Mouse (Mus musculus): ENCODE results near the gene Nemp1.
A peak's percentile ranks its signal among the peaks of the same experiment; 100 is the strongest.
"Not testable (repeated sequence)": the region's sequence is repeated elsewhere in the genome, so short reads cannot be mapped to it uniquely, and the experiment has no call there.

Nemp1 gene

DNA sequence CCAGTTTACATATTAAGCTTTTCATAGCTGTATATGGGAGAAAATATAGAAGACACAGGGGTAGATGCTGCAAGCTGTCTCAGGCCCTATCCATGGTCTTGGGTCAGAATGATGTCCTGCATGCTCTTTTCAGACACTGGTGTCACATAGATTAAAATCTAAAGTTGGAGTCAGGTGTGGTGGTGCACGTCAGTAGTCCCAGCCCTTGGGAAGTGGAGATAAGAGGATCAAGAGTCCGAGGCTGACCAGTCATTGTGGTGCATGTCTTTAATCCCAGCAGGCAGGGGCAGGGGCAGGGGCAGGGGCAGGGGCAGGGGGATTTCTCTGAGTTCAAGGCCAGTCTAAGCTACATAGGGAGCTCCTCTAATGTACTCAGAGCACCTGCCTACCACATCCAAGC is 20.9 kb upstream of the Nemp1 start:
- DNase-seq (ENCODE audit: low spot score in 2 of 2), result no peak

DNA sequence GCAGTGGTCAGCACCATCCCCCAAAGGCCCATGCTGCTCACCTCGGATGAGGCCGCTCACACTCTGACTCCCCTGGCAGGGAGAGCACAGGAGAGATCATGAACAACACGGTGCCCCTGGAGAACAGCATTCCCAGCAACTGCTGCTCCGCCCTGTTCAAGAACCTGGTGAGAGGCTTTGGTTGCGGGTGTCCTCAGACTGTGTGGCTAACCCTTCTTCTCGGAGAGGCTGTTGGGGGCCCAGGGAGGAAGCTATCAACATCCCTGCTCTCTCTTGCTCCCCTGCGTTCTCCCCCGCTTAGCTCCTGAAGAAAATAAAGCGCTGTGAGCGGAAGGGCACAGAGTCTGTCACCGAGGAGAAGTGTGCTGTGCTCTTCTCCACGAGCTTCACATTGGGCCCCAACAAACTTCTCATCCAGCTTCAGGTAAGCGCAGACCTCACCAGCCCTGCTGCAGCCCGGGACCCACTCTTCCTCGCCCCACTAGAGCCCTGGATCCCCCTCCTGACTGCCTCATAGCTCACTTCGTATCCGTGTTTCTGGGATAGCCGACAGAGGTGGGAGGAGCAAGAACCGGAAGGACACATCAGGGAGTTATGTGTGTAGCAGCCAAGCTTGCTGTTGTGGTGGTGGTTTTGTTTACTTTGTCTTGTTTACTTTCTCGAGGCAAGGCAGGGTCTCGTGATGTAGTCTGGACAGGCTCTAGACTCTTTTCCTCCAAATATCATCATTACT is 13.6 kb upstream of the Nemp1 start:
- DNase-seq (ENCODE audit: low spot score in 2 of 2), result no peak

DNA sequence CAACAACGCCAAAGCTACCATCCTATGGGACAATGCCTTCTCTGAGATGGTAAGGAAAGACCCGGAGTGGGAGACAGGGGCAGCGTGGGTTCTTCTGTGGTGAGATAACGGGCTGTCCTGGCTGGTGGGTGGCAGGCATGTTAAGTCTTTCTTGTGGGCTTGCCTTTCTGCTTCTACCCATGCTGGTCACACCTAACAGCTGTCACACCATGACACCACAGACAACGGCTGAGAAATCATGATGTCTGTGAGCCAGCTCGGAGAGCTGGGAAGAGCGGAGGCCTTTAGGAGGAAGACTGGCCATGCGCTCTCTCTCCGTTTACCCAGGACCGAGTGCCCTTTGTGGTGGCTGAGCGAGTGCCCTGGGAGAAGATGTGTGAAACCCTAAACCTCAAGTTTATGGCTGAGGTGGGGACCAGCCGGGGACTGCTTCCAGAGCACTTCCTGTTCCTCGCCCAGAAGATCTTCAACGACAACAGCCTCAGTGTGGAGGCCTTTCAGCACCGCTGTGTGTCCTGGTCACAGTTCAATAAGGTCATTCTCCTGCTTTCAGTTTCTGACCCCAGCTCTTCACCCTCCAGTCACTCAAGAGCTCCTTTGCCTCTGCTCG is 11.6 kb upstream of the Nemp1 start:
- no peak for DNase-seq (ENCODE audit: low spot score in 2 of 2)

DNA sequence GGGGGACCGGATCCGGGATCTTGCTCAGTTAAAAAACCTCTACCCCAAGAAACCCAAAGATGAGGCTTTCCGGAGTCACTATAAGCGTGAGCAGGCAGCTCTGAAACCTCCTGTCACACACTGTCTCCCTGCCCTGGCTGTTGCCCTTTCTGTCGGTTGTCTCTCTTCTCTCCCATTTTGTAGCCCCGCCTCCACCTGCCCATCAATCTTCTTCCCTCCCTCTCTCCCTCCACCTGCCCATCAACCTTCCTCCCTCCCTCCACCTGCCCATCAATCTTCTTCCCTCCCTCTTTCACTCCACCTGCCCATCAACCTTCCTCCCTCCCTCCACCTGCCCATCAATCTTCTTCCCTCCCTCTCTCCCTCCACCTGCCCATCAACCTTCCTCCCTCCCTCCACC is 9.1 kb upstream of the Nemp1 start:
- DNase-seq (ENCODE audit: low spot score in 2 of 2), result not testable (repeated sequence)

DNA sequence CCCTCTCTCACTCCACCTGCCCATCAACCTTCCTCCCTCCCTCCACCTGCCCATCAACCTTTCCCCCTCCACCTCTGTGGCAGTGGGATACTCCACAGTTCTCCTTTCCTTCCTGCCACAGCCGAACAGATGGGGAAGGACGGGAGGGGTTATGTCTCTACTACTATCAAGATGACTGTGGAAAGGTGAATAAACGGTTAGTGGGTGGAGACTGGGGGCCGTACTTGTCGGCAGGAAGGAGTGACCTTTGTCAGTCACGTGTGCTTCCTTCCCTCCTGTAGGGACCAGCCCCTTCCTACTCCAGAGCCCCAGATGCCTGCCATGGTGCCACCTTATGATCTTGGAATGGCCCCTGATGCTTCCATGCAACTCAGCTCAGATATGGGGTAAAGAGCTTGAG is 8.6 kb upstream of the Nemp1 start:
- no peak for DNase-seq (ENCODE audit: low spot score in 2 of 2)

DNA sequence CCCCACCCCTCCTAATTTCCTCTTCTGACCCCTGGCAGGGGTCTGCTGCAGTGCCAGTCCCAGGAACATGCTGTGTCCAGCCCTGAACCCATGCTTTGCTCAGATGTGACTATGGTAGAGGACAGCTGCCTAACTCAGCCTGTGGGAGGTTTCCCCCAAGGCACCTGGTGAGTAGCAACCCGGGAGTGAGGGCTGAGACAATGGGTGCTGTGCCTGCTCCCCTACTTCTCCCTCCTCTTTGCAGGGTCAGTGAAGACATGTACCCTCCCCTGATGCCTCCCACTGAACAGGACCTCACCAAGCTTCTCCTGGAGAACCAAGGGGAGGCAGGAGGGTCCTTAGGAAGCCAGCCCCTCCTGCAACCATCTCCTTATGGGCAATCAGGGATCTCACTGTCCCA is 7.2 kb upstream of the Nemp1 start:
- no peak for DNase-seq (ENCODE audit: low spot score in 2 of 2)

DNA sequence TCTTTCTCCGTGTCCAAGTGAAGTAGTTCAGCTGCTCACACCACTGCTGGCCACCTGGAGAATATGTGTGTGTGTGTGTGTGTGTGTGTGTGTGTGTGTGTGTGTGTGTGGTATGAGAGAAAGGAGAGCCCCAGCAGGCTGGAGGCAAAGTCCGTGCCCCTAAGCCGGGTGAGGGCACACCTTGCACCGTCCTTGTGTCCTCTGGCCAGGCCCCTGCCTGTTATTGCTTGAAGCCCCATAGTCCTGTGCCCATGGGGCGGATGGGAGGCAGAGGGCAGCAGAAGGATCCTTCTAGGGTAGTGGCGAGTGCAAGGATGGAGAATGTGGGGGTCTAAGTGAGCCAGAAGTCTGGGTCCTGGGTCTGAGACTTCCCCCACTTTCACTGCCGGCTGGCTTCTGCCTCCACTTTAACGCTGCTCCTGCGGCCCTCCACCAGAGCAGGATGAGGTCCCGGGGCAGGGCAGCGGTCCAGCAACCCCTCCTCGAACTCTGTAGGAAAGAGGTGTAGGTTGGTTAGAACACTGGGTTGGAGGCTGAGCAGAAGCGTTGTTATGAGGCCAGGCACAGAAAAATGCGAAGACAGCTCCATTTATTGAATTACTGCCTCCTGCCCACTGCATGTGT is 5.3 kb upstream of the Nemp1 start:
- no peak for DNase-seq (ENCODE audit: low spot score in 2 of 2)

DNA sequence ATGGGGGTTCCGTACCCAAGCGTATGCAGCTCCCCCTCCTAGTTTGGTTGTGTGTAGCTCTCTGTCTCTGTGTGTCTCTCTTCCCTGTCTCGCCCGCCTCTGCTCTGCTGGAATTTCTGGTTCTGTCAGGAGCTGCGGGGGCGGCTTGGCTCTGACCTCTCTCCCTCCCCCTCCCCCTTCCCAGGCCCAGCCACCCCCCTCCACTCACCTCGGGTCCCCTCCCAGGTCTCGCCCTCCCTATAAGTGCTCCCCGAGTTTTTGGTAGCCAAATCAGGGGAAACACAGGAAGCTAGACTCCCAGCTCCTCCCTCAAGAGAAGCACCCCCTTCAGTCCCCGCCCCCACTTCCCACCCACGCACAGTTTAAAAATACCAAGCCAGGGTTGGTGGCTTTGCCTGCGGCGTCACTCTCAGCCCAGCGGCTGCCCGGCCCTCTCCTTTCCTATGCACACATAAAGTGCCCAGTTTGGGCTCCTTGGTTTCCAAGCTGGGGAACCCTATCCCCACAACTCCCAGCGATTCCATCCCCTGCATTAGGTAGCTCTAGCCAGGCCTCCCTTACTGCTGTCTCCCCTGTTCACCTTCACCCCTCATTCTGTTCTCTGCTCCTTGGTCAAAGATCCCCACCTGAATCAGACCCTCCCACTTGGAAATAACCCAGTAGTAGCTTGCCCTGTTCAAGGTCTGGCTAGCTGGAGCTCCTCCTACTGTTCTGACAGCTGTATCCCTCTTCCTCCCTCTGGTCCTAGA is 4.6 kb upstream of the Nemp1 start:
- DNase-seq (ENCODE audit: low spot score in 2 of 2), result peak; percentile 61 to 66

DNA sequence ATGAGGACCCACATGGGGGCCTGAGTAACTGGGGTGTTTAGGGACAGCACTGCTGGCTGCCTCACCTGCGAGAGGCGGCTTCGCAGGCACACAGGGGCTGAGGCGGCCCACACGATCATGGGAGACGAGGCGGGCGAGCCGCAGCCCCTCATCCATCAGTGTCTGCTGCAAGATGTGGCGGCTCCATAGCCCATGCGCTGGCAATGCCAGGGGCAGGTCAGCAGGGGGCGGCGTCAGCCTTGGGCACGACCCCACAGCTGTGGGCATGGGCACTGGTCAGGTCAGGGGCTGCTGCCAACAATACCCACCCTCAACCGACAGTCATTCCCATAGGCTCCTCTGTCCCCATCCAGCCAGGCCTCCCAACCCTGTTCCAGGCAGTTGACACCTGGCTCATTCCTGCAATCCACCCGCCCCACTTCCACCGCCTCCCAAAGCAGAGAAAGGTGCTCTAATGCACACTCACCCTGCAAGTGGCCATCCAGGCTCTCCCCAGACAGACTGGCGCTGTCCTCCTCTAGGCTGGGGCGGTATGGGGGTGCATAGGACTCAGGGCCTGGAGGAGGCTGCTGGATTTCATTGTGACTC is 3.9 kb upstream of the Nemp1 start:
- no peak for DNase-seq (ENCODE audit: low spot score in 2 of 2)

DNA sequence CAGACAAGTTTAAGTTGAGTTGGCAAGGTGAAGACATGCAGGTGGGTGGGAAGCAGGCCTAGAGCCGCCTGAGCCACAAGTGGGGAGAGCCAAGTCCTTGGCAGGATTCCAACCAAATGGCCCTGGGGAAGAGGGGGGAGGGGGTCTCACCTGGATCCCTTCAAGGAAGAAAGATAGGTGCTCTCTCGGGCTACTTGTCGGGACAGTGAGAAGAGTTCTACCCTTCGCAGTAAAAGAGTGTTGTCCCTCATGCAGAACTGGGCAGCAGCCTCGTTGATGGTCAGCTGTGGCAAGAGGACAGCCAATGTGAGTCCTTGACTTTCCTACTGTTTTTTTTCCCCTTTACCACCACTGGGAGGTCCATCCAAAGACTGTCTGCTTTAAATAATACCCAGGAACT is 3.1 kb upstream of the Nemp1 start:
- no peak for DNase-seq (ENCODE audit: low spot score in 2 of 2)

DNA sequence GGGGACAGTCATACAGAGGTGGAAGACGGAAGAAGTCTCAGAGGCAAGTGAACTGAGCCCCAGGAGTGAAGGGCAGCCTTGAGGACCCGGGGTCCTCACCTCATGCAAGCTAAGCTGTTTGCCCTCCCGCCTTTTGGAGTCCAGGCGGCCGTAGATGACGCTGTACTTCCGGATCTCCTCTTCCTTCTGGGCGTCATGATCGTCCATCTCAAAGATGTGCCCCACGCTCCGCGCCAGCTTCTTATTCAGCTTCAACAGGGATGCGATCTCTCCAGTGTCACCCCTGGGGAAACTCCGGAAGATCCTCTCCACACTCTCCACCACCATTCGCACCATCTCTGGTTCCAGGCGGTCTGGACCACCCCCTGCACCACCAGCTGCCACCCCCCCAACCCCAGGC is 2.5 kb upstream of the Nemp1 start:
- no peak for DNase-seq (ENCODE audit: low spot score in 2 of 2)

DNA sequence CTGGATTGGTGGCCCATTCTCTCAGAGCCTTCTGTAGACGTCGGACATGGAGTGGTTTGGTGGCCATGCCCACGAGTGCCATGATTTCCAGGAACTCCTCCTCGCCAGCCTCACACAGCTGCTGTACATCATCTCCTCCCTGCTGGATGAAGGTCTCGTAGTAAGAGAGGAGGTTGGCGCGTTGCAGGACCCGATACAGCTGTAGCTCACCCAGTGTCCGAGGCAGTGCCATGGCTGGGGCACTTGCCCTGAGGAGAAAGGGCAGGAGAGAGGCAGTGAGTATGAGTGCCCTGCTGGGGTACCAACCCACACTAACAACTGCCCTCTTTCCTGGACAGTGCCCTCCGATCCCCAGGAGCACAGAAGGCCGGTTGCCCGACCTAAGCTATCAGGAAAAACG is 1.8 kb upstream of the Nemp1 start:
- DNase-seq (ENCODE audit: low spot score in 2 of 2), result no peak

DNA sequence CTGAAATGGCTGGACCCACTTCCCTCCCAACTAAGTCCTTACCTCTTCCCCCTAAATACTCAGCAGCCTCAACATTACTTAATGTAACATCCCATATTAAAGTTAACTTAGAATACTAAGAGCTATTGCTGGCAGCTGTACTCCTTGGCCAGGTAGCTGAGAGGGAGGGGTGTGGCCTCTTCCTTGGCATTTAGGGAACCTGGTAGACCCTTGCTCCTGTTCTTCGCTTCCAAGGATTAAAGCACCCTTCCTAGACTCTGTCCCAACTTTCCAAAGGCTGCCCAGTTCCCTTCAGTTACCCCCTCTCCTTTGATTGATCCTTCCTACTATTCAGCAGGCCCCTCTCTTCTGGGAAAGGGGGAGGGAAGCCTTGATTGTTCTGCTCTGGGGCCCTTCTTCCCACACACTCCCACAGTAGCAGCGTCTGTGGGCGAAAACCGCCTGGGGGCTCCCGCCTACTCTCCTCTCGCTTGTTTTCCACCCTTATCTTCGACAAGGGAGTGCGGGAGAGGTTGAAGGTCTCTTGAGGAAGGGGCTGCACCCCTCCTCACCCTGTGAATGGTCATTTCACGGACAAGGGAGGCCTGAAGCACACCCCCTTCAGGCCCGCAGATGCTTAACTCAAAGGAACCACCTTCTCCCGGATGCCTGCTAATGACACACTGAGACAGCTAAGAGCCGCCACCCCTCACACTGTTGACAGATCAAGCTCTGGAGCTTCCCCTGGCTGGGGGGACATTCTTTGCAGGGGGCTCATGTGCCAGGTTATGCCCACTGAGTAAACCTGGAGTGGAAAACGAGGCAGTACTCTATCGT is 1.1 kb upstream of the Nemp1 start:
- no peak for DNase-seq (ENCODE audit: low spot score in 2 of 2)

DNA sequence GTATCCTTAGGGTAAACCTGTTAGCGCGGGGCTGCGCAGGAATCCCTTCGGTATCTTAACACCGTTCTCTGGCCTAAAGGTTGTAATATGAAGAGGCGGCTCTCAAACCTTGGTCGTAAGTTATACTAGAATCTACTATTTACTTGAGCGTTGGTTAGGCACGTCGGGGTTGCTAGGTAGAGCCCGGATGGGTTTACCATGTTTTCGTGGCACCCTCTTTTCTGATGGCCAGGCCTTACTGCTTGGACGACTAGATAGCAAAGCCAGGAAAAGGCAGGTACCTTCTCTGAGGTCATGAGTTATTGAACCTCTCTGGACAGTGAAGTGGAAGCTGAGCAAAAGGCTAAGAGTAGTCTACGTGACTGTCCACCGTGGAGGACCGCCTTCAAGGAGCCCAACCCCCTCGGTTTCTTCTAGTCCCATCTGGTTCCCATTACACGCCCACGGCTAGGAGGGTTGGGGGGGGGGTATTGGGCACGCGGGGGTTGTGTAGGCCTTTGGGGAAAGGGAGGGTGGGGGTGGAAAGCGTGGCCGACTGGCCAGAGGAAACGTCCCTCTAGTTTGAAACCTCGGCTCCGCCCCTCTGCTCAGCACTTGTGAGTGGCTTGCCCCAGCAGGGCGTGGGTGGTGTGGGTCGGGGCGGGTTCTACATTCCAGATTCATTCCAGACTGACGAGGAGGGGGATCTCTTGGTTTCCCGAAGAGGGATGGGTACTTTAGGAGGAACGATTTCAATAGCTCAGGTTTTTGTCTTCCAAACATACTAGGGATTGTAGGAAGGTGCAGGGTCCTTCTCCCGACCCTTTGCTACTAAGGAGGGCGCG is 780 bp downstream of the Nemp1 start:
- DNase-seq (ENCODE audit: low spot score in 2 of 2), result peak; percentile 73 to 78

DNA sequence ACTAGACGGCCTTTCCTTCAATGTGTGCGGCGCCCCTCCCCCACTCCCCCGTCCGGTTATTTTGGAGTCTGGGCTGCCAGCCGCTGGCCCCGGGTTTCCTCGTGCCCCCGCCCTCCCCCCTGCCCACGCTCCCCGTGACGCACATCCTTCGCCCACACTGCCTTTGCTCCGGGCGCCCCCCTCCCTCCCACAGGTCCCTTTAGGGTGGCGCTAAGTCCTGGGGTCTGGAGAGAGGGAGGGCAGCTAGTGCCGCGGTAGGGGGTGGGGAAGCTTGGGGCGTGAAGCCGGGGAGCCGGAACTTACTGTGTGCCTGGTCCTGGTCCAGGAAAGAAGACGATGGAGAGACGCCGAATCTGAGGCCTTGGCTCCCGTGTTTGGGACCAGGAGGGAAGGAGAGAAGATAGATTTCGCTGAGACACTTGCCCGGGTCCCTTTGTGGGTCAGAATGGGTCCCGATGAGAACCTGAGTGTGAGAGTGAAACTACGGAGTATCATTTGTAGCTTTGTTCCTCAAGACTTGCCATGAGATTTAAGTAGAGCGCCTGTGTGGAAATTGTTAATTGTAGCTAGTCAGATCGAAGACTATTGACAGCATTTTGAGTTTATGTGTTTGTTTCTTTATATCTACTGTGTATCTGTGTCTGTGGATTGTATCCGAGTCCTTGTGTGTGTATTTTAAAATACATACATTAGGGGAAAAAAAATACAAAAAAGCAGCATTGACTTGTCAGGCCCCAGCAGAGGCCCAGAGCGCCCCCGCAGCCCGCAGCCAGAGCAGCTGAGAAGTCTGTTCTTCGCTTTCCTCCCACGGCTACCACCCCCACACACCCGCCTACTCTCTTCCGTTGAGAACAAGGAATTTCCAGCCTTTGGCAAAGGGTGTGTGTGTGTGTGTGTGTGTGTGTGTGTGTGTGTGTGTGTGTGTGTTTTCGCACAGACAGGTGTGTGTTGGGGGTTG is 1.7 kb downstream of the Nemp1 start, which contains the start of gene Nab2:
Nab2 (minus strand) TSS at position 476 of the 958 bp plus-strand sequence.
- peak; percentile 87 for DNase-seq (ENCODE audit: low spot score in 2 of 2)

DNA sequence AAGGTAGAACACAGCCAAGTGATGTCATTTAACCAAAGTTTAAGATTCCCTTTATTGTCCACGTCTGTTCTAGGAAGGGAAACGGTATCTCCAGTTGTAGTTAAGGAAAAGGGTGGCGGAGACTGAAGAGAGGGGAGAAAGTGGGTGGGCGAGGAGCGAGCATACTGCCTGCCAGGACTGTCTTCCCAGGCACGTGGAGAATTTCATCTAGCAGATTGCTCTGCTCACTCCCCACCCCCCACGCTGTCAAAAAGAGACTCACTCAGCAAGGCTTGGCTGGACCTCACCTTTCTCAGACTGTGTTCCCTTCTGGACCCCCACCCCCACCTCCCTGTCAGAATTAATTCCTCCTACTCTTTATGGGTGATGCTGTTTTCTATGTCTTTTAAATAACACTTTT is 2.5 kb downstream of the Nemp1 start:
- peak; percentile 60 to 61 for DNase-seq (ENCODE audit: low spot score in 2 of 2)

DNA sequence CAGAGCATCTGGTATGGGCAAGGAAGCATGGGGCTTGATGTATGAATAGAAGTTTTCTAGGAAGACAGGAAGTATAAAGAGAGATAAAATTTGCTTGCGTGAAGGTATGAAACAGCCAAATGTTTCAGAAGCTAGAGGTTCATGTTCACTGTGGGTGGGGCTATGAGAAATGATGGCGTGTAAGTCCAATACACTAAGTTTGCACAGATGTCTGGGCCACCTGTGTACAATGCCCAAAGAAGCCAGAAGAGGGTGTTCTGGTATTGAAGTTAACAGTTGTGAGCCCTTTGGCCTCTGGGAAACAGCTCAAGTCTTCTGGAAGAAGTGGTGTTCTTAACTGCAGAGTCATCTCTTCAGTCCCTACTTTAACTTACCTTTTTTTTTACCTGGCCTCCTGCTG is 3.5 kb downstream of the Nemp1 start:
- no peak for DNase-seq (ENCODE audit: low spot score in 2 of 2)

DNA sequence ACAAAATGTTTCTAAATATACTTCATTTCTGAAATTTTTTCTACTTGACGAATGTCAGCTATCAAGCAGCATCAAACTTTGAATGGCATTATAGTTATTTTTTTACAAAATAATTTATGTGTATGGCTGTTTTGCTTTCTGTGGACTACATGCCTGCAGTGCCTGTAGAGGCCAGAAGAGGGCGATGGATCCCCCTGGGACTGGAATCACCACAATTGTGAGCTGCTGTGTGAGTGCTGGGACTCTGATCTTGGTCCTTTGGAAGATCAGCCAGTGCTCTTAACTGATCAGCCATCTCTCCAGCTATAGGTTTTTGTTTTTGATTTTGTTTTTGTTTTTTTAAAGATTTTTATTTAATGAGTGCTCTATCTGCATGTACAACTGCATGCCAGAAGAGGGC is 4.6 kb downstream of the Nemp1 start:
- DNase-seq (ENCODE audit: low spot score in 2 of 2), result no peak

DNA sequence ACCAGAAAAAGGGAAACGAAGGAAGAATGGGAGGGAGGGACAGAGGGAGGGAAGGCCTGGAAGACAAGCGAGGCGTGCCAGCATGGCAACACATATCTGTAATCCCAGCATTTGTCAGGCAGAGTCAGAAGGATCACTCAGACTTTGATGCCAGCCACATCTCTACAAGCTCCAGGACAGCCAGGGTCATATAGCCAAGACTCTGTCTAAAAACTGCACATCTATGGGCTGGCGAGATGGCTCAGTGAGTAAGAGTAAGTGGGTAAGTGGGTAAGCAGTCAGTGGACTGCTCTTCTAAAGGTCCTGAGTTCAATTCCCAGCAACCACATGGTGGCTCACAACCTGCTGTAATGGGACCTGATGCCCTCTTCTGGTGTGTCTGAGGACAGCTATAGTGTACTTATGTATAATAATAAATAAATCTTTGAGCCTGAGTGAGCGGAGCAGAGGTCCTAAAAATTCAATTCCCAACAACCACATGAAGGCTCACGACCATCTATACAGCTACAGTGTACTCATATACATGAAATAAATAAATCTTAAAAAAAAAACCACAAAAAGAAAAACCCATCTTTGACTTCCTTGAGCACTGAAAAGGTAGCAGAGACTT is 7.5 kb downstream of the Nemp1 start:
- no peak for DNase-seq (ENCODE audit: low spot score in 2 of 2)

All from right cerebral cortex, adult 2 months (tissue).